Mouse (Mus musculus): ENCODE results near the gene Galk2.

The Galk2 gene

DNA sequence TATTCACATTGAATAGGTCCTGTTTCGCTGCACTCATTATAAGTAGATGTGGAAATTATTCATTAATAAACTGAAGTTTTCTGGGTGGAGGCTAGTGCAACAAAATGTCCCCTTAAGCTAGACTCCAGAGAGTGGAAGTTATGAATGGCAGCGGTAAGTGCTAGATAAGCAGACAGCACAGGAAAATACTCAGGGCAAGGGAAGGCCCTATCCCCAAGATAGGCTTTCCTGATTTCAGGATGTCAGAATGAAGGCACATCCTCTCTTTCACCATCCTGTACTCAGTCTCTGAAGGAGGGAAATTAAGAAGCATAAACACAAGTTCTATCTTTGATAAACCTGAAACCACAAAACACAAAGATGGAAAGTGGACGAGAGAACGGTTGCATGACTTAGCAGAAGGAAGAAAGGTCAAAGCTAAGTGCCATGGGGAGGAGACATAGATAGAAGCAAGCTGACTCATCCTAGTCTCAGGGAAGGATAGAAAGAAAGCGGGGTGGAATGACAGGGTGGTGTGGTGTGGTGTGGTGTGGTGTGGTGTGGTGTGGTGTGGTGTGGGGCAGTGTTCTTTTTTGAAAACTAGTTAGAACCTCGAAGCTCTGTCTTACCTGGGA is 42.0 kb downstream of the Galk2 start:
- DNase-seq (ENCODE audit: low read depth): peak; percentile 28

DNA sequence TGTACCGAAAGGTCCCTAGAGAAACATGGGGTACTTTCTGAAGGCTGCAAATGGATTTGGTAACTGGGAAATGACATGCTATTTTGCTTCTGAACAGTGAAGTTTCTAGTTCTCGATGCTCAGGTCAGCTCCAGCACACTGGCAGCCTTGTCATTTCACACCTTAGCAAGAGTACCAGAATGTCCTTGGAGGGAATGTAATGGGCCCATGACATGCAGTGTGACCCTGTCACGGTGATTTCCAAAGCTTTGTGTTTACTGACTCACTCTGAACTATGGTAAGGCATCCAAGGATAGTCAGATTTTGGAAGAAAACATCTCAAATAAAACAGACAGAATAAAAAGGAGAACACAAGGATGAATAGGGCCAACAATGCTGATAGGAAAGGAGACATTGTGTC is 42.5 kb downstream of the Galk2 start:
- no peak for DNase-seq (ENCODE audit: low read depth)

DNA sequence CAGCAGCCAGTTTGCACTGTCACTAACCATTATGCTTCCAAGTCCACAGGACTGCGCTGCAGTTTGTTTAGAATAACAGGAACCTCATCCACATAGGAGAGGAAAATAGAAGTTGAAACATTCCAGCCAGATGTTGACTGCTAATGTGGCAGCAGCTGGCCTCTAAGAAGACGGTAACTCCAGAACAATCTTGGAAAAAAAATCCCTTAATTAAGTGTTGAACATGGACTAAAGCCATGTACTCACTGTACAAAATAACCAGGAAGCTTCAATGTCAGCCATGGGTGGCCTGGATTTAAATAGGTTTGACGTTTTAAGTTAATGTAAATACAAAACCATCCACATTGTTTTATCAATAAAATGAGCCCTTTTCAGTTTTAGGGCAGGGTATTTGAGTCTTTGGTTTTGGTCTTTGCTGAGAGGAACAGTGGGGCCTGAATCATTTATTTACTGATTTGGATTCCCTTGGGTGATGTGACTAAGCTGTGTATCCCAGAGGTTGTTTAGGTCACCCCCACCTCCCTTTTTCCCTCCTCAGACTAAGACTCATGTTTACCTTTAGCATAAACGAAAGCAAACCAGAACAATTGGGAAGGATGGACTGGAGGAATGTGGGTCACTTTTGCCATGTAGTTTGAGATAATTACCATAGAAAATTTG is 47.6 kb downstream of the Galk2 start:
- no peak for DNase-seq (ENCODE audit: low read depth)

DNA sequence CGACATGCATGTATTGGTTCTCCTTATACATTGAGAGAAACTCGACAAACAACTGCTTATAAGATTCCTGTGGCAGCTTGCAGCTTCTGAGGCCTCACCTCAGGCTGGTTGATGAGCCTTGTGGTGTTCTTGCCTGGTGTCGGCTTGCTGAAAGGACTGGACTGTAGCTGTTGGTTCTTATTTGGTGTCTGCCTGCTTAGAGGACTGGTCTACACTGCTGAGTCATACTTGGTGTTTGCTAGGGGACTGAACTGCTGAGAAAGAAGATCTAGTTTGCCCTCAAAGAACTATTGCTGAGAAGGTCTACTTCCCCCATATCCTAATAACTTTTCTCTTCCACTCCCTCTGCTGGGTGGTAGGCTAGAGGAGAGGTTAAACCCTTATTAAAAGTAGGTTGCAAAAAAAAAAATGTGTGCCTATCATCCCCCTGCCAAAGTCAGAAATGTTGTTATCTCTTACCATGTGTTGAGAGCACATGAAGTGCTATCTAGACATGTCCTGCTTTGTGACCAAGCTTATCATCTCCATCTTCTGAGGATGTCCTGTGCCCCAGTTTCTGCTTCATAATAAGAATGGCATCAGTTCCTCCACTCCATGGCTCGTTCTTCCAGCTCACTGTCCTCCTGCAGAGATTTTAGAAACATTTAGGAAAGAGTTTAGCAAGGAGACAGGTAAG is 48.8 kb downstream of the Galk2 start:
- peak; percentile 25 for DNase-seq (ENCODE audit: low read depth)

DNA sequence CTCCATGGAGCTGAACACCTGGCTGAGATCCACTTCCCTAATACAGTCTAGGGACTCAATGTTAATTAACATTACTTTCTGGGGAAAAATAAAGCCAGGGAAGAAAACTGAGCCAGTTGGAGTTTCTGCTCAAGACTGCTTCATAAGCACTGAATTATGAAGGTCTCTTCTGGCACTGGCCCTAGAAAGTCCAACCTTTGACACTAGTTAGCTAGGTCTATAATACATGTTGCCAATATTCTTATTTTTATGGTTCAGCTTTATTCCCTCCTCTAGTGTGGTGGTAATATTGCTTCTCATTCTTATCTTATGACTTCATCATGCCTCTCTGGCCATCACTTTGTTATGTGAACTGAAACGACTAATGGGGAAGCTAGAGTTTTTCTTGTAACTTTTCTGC is 55.3 kb downstream of the Galk2 start:
- DNase-seq (ENCODE audit: low read depth): no peak

DNA sequence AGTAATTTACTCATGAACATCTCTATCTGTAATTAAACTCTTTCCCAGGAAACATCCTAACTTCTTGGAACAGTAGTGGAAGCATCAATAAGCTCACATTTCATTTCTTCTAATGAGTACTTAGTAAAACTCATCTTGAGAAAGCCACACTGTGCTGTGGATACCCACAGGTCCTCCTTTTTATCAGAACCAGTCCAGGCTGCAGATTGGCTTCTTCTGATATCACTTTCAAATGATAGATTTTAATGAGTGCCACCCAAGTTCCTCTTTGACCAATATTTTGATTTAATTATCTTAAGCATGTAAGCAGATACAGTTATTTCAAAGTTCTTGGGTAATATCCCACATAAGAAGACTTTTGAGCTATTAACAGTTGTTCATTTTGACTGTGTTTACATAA is 55.8 kb downstream of the Galk2 start:
- DNase-seq (ENCODE audit: low read depth): no peak

DNA sequence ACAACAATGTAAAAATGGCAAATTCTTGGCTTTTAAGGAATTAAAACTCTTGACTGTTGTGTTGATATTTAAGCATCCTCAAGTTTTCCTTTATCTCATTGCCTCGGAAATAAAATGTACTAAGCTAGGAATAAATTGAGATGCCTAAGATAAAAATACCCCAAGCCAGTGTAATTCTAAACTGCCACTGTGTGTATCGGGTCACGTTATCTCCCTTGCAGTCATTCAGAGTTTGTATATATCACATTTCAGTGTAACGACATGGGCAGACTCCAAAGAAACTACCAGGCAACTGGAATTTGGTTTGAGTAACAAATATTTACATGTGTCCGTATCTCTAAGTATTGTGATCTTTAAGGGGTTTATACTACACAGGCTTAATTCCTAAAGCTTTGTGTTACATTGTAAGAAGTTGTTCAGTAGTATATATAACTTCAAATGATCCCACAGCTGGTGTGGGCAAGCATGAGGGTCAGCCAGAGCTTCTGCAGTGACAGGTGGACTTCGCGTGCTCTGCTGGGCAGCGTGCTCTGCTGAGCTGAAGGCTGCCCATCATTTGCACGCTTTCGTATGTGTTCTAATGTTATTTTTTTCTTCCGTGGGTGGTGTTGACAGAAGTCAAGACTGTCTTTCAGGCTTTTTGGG is 57.9 kb downstream of the Galk2 start:
- DNase-seq (ENCODE audit: low read depth): no peak

DNA sequence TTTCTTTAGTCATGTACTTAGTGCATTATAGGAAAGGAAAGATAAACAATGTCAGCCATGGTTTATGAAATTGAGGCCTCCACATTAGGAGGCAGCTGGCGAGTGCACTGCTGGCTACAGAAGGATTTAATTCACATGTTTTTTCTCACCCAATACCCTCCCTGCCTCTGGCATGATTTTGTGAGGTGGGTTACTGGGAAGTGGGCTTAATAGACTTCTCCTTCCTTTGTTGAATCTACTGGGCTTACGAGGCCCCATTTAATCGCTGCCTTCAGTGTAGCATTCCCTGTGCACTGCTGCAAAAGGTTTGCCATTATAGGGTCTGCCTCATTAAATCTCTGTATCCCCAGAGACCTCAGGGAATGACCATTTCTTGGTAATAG is 58.4 kb downstream of the Galk2 start:
- no peak for DNase-seq (ENCODE audit: low read depth)

DNA sequence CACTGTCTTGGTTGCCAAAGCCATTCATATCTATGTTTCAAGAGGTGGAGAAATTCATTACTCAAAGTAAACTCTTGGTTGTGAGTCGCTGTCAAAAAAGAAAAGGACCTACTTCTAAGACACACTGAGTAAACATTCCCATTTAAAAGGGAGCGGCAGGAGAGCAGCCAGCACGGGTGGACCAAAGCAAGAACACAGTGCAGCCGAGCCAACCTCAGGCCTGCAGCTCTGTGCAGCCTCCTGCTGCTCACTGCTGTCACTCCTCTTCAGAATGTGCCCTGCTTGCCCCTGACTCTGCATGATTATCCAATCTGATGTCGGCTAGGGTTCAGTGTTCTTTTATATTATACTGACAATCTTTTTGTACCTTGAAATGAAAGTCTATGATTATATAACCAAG is 62.4 kb downstream of the Galk2 start:
- DNase-seq (ENCODE audit: low read depth): no peak

DNA sequence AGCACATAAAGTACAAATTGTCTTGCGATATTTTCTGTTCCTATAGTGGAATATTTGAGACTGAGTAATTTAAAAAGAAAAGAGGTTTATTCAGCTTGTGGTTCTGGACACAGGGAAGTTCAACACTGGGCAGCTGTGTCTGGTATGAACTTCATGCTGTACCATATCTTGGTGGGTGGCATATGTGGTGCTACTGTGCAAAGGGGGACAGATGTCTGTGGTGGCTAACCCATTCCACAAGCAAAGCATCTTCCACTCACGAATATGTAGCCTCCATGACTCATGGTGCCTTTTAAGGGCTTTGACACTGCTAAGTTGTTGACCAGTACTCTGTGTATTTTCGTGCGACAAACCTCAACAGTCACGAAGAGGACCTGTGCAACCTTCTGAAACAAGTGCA is 63.2 kb downstream of the Galk2 start:
- DNase-seq (ENCODE audit: low read depth): no peak

DNA sequence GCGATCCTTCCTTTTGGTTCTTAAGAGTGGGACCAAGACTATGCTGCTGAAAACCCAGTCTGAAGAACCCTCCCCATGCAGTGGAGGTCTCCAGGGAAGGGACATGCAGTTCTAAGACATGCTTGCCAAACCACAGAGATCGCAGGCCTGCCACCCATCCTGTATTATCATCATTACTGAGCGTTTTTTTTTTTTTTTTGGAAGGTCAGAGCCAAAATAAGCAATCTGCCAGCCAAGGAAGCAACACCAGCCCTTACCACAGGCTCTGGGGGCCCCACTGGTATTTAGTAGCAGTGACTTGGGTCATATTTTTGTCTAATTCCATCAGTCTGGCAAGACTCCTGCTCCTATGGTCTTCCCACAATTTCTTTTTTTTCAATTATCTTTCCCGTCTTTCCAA is 64.0 kb downstream of the Galk2 start:
- DNase-seq (ENCODE audit: low read depth): no peak

DNA sequence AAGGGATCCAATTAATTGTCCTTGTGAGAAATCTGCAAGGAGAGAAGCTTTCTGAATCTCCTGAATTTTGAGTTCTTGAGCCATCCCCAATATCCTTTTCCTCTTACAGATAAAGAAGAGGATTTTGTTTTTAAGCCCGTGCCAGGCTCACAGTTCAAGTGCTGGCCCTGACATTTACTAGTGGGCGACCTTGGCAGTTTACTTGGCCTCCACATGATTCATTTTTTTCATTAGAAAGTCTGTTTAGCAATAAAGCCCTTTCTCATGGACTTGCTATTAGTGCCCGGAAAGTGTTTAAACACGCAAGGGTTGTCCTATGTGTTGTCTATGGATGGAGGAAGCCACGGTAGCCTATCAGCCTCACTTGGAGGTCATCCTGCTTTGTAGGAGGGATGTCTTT is 64.4 kb downstream of the Galk2 start:
- DNase-seq (ENCODE audit: low read depth): no peak

DNA sequence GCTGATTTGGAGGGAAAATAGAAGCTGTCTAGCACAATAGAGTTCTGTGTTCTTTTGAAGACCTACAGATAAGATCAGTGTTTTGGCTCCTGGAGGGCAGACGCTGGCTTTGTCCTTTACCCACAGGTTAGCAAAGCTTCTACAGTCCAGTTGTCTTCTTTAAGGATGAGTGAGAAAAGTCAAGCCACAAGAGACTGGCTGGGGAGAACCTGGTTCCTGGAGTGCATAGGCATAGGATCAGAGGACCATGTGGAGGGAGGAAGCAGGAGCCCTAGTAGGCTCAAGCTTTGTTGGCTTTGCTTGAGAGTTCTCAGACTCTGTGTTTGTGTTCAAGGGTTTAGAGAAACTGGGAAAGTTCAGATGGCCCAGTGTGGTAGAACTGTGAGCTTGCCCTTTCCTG is 65.6 kb downstream of the Galk2 start:
- no peak for DNase-seq (ENCODE audit: low read depth)

DNA sequence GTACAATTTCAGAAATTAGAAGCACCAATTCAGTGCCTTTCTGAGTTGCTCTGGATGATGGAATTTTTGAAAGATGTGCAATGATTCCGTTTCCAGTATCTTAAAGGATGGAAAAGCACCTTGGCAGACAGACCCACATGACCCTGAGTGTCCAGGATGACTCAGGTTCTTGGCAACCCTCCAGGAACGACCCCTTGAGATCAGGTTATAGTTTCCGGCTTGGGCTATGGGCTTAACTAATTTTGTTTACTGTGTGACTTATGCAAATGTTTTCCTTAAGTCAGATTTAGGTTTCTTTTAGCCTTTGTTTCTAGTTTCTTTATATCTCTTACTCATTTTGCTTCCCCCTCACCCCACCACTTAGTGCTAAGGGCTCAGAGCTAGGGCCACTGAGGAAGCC is 66.2 kb downstream of the Galk2 start:
- DNase-seq (ENCODE audit: low read depth): no peak

DNA sequence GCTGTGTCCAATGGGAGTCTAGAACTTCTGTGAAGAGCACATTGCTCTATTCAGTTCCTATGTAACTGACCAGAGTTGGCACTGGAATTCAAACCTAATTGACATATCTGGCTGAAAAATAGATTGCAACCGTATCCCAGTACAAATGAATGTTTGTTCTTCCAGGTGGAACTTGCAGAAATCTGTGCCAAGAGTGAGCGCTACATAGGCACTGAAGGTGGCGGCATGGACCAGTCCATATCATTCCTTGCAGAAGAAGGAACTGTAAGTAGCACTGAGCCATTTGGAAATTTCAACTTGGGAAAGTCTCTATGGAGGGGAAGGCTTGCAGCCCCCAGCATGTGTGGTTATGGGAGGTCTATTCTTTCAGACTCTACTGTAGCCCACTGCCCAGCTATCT is 70.5 kb downstream of the Galk2 start:
- no peak for DNase-seq (ENCODE audit: low read depth)

DNA sequence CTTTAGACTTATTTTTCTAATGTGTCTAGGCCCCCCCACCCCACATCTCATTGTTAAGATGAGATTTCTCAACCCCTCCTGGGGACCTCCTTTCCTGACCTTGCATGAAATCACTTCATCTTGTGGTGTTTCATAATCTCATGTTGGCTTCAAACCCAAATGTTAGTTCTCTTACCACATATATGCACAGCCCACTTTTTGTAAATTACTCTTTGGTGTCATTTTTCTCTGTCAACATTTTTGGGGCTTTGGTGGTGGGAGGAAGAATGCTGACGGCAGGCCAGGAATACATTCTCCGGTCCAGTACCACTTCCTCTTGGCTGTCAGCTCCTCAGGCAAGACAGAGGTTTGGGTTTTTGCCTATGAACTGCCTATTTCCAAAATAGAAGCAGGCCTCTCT is 71.0 kb downstream of the Galk2 start:
- no peak for DNase-seq (ENCODE audit: low read depth)

DNA sequence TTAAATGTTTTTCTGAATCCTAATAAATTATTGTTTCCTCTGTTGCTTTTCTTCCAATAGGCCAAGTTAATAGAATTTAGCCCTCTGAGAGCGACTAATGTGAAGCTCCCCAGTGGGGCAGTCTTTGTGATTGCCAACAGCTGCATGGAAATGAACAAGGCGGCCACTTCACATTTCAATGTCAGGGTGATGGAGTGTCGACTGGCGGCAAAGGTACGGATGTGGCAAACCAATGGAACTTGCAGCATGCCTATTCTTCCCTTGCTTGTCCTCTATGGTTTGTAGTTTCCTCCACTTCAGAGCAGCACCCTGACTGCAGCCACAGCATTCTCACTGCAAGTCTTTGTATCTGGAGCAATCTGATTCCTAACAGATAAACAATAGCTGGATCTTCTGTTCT is 72.3 kb downstream of the Galk2 start:
- DNase-seq (ENCODE audit: low read depth): no peak

DNA sequence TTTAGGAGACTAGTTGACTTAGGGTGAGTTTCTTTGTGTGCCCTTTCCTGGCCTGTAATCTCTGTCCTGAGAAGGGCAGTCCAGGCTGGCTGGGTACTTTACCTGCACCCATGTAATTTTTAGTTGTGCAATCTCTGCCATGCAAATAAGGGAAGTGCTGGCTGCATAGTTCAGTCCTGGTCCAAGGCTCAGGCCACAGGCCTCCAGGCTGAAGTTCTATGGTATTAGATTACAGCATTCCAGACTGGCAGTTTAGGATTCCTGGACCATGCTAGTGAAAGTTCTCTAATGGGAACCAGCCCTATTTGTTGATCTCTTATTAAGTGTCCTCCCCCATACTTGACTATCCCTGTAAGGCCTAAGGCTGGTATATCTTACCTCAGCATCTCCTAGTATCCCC is 73.8 kb downstream of the Galk2 start:
- no peak for DNase-seq (ENCODE audit: low read depth)

DNA sequence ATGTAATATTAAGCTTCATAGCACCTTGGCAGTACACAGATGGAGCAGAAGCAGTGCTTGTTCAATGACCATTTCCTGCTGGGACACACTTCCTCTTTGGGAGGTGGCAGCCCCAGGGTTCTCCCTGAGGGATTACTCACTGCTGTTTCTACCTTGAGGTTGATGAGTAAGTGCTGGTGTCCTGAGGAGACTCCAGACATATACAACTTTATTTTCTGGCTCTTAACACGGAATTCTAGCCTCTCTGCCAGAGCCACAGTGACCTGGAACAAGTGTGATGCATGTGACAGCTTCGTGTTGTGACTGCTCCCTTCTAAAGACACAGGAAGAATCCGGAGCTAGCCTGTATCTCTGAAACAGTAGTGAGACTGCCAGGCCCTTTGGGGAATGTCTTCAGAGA is 75.1 kb downstream of the Galk2 start:
- no peak for DNase-seq (ENCODE audit: low read depth)

DNA sequence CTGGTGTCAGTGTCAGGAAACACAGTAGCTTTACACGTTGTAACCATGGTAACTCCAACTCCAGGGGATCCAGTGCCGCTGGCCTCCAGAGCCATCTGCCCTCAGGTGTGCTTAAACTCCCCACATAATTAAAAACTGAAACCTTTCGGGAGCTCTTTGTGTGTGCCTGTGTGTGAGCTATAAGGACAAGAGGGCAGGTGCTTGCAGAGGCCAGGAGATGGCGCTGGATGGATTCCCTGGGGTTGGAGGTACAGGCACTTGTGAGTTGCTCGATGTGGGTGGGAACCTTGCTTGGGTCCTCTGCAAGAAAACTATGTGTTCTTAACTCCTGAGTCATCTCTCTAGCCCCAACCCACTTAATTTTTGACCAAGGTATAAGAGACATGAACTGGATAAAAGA is 77.5 kb downstream of the Galk2 start:
- no peak for DNase-seq (ENCODE audit: low read depth)

DNA sequence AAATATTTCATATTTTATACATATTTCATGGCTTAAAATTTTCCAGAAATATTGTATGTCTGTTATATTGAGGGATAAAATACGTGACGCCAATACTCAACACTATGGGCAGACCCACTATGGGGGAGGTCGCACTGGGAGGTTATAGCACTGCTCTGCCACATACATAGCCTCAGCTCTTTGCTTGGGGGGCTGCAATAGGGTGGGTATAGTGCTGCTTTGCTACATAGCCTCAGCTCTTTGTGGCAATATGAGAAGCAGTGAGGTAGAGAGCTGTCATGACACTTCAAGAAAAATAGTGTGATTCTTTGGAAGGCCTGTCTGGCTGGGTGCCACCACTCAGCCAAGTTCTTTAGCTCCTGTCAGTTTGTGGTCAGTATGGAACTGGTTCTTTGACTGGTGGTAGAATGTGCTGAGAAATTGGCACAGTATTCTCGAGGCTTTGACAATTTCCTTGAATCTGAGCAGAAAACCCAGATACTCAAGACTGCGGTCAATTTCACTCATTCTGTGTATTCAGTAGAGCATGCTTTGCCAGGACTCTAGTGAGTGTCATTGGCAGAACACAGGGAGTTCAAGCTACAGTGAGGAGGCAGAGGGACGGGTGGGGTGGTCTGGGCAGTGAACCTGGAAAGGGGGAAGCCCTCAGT is 80.2 kb downstream of the Galk2 start:
- DNase-seq (ENCODE audit: low read depth): no peak

DNA sequence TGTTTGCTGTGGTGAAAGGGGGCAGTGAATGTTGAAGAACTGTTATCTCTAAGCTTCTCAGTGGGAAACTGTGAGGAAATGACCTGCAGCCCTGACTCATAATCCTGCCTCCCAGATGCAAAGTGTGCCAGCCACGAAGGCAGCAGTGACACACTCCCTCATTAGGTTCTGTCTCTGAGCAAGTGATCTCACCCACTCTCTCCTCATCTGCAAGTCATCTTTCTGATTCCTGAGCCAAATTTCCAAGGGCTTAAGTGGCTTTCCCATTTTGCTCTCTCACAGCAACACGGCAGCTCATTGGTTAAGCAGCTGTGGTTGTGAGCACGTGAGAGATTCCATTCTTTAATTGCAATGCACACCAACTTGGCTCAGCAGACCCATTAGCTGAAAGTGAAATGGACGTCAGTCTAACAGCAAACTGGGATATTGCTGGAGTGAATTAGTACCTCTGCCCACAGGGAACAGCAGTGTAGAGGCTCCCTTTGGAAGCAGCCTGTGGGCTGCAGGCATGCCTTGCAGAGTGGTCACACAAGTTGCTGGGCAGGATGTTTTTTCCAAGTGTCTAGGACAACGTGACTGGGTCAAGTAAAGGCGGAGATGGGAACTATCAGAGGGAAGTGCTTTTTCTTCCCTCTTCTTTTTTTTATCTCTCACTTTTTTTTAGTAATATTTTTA is 82.3 kb downstream of the Galk2 start:
- DNase-seq (ENCODE audit: low read depth): no peak
